Mouse (Mus musculus) CH12.LX (cell line): Measurements from ENCODE around the gene Fgfr2. TPM values are rescaled to one million over a fixed set of nuclear protein-coding genes. Genes with fewer than 3 reads are reported as not detected.

Source experiments
- DNase-seq: peaks from one replicate; pipeline ENCODE4 v3.0.0-alpha.2; 2013; ENCODE audit errors: extremely low read depth
- H3K27ac ChIP-seq: 2 replicates; pipeline ENCODE4 v1.5.1; 2012; ENCODE audit warnings: low read depth, mild to moderate bottlenecking, control low read depth, moderate library complexity; ENCODE audit not compliant: insufficient read depth
- H3K27me3 ChIP-seq: replicated peaks from 2 replicates; pipeline ENCODE3; 2012; ENCODE audit warnings: inconsistent platforms
- H3K36me3 ChIP-seq, 2 experiments: replicated peaks in 1 of 2; 2 replicates each; pipeline versions ENCODE3 to v1.6.1; 2012; ENCODE audit warnings: inconsistent platforms in 1 of 2, low read length in 1 of 2, mild to moderate bottlenecking in 1 of 2, mixed read lengths in 1 of 2, moderate library complexity in 1 of 2; ENCODE audit not compliant: control insufficient read depth in 1 of 2, insufficient read depth in 1 of 2
- H3K4me1 ChIP-seq, 2 experiments: 2 replicates each; pipeline ENCODE4 v1.6.1; 2012; ENCODE audit warnings: inconsistent platforms in 1 of 2, moderate library complexity in 1 of 2; ENCODE audit not compliant: insufficient read depth in 2 of 2, control insufficient read depth in 1 of 2
- H3K4me2 ChIP-seq: 2 replicates; pipeline ENCODE4 v1.6.1; 2012; ENCODE audit warnings: low read depth, mild to moderate bottlenecking, control low read depth; ENCODE audit not compliant: poor library complexity, insufficient read depth, severe bottlenecking
- H3K4me3 ChIP-seq, 3 experiments: fragments of 150-350 bp in 1 of 3; sonication (generic) in 1 of 3; replicated peaks in 1 of 3; 2 replicates each; pipeline versions ENCODE3 to v1.5.1; 2011 to 2012; ENCODE audit warnings: low read depth in 2 of 3, low read length in 2 of 3, mild to moderate bottlenecking in 2 of 3, moderate library complexity in 2 of 3, control low read depth in 1 of 3, improper control_type of control experiment in 1 of 3, inconsistent platforms in 1 of 3, mixed read lengths in 1 of 3; ENCODE audit not compliant: poor library complexity in 1 of 3
- H3K79me2 ChIP-seq: replicated peaks from 2 replicates; pipeline ENCODE4 v1.6.1; 2012; ENCODE audit warnings: mild to moderate bottlenecking, moderate library complexity; ENCODE audit not compliant: control insufficient read depth, poor library complexity, insufficient read depth, severe bottlenecking; ENCODE audit errors: extremely low read depth
- H3K9ac ChIP-seq: 2 replicates; pipeline ENCODE4 v1.6.1; 2012; ENCODE audit warnings: low read depth, mild to moderate bottlenecking, control low read depth, moderate library complexity; ENCODE audit not compliant: insufficient read depth
- H3K9me3 ChIP-seq: replicated peaks from 2 replicates; pipeline ENCODE3; 2012; ENCODE audit warnings: low read length, inconsistent platforms, mixed read lengths
- BHLHE40 ChIP-seq: IDR thresholded peaks from 2 replicates; pipeline ENCODE4 v1.6.1; 2011; ENCODE audit warnings: mild to moderate bottlenecking, low read depth, low read length, improper control_type of control experiment
- CHD1 ChIP-seq: IDR thresholded peaks from 2 replicates; pipeline ENCODE4 v1.6.1; 2012; ENCODE audit warnings: low read depth, low read length, improper control_type of control experiment, inconsistent platforms
- CHD2 ChIP-seq: IDR thresholded peaks from 2 replicates; pipeline ENCODE4 v1.6.1; 2011; ENCODE audit warnings: low read length, improper control_type of control experiment
- E2F4 ChIP-seq: IDR thresholded peaks from 2 replicates; pipeline ENCODE4 v1.6.1; 2011; ENCODE audit warnings: low read depth, low read length, improper control_type of control experiment; ENCODE audit not compliant: insufficient replicate concordance
- ELF1 ChIP-seq: IDR thresholded peaks from 2 replicates; pipeline ENCODE4 v1.6.1; 2014; ENCODE audit warnings: low read depth, mild to moderate bottlenecking, inconsistent platforms, low read length, improper control_type of control experiment
- IRF4 ChIP-seq: IDR thresholded peaks from 2 replicates; pipeline ENCODE4 v1.6.1; 2014; ENCODE audit warnings: low read depth, mild to moderate bottlenecking, inconsistent platforms, low read length, improper control_type of control experiment
- JUND ChIP-seq: conservative IDR thresholded peaks from 2 replicates; pipeline ENCODE4 v1.6.1; 2011; ENCODE audit warnings: low read depth, low read length, improper control_type of control experiment
- MAFK ChIP-seq: IDR thresholded peaks from 2 replicates; pipeline ENCODE4 v1.6.1; 2011; ENCODE audit warnings: low read length, improper control_type of control experiment; ENCODE audit not compliant: insufficient replicate concordance
- MAX ChIP-seq: IDR thresholded peaks from 2 replicates; pipeline ENCODE4 v1.6.1; 2011; ENCODE audit warnings: low read length, improper control_type of control experiment
- MAZ ChIP-seq: IDR thresholded peaks from 2 replicates; pipeline ENCODE4 v1.6.1; 2012; ENCODE audit warnings: low read depth, mild to moderate bottlenecking, inconsistent platforms, low read length, improper control_type of control experiment, moderate library complexity
- MXI1 ChIP-seq: IDR thresholded peaks from 2 replicates; pipeline ENCODE4 v1.6.1; 2011; ENCODE audit warnings: mild to moderate bottlenecking, low read depth, low read length, improper control_type of control experiment
- MYC ChIP-seq: IDR thresholded peaks from 2 replicates; pipeline ENCODE4 v1.6.1; 2011; ENCODE audit warnings: low read depth, mild to moderate bottlenecking, improper control_type of control experiment, low read length
- NELFE ChIP-seq: IDR thresholded peaks from 2 replicates; pipeline ENCODE4 v1.6.1; 2011; ENCODE audit warnings: low read depth, low read length, improper control_type of control experiment
- NRF1 ChIP-seq: IDR thresholded peaks from 2 replicates; pipeline ENCODE4 v1.6.1; 2014; ENCODE audit warnings: low read depth, mild to moderate bottlenecking, inconsistent platforms, low read length, improper control_type of control experiment, moderate library complexity
- POLR2A ChIP-seq: IDR thresholded peaks from 2 replicates; pipeline ENCODE4 v1.6.1; 2011; ENCODE audit warnings: low read depth, mild to moderate bottlenecking, improper control_type of control experiment, low read length
- POLR2AphosphoS2 ChIP-seq: IDR thresholded peaks from 2 replicates; pipeline ENCODE4 v1.6.1; 2011; ENCODE audit warnings: low read depth, low read length, improper control_type of control experiment
- RAD21 ChIP-seq: IDR thresholded peaks from 2 replicates; pipeline ENCODE4 v1.6.1; 2011; ENCODE audit warnings: low read depth, mild to moderate bottlenecking, low read length, improper control_type of control experiment, moderate library complexity
- RCOR1 ChIP-seq: conservative IDR thresholded peaks from 2 replicates; pipeline ENCODE4 v1.6.1; 2012; ENCODE audit warnings: low read depth, mild to moderate bottlenecking, inconsistent platforms, low read length, improper control_type of control experiment
- SIN3A ChIP-seq: IDR thresholded peaks from 2 replicates; pipeline ENCODE4 v1.6.1; 2012; ENCODE audit warnings: low read length, improper control_type of control experiment, inconsistent platforms
- TBP ChIP-seq: conservative IDR thresholded peaks from 2 replicates; pipeline ENCODE4 v1.6.1; 2011; ENCODE audit warnings: low read depth, low read length, improper control_type of control experiment
- TCF12 ChIP-seq: IDR thresholded peaks from 2 replicates; pipeline ENCODE4 v1.6.1; 2014; ENCODE audit warnings: low read depth, mild to moderate bottlenecking, inconsistent platforms, low read length, improper control_type of control experiment
- UBTF ChIP-seq: IDR thresholded peaks from 2 replicates; pipeline ENCODE4 v1.6.1; 2012; ENCODE audit warnings: low read depth, mild to moderate bottlenecking, inconsistent platforms, low read length, improper control_type of control experiment, moderate library complexity
- ZMIZ1 ChIP-seq: IDR thresholded peaks from 2 replicates; pipeline ENCODE4 v1.6.1; 2012; ENCODE audit warnings: low read depth, mild to moderate bottlenecking, inconsistent platforms, low read length, improper control_type of control experiment
- dilution Hi-C: fragments of 300-500 bp; cut with MboI; formaldehyde crosslinking; loops from 2 replicates; pipeline ENCODE4 v1.14.3; 2020; ENCODE audit warnings: low sequenced_read_pairs; ENCODE audit not compliant: extremely low pct_unique_long_range_greater_than_20kb, extremely low pct_ligation_motif_present
- in situ Hi-C: fragments of 300-500 bp; cut with MboI; formaldehyde crosslinking; loops from 3 replicates; pipeline ENCODE4 v1.14.3; 2019; ENCODE audit warnings: low sequenced_read_pairs, low pct_ligation_motif_present, low pct_unique_long_range_greater_than_20kb, mixed read lengths
- polyA plus RNA-seq: library from polyadenylated mRNA; unstranded; fragments of >175 nt; gene quantifications from 2 replicates; pipeline ENCODE4 v1.2.1, GENCODE M21; 2012; ENCODE audit warnings: low read depth; ENCODE audit not compliant: insufficient read length
- total RNA-seq, 2 experiments: library from RNA; depleted of rRNA; stranded (reverse); fragments of 300-350 nt in 1 of 2; fragments of >200 nt in 1 of 2; gene quantifications; 2 replicates each; pipeline ENCODE4 v1.2.3; 2012 to 2014

Gene Fgfr2
- total and polyA plus RNA-seq, 3 experiments: not detected

- peak; percentile 93 for TF ChIP-seq SIN3A
- 0 out of 2 replicates have a peak, but pooled peaks have one; percentile 40 for TF ChIP-seq POLR2AphosphoS2
- peak; percentile 28; the same call in 1 of the 2 replicates for TF ChIP-seq CHD2
- 0 out of 2 replicates have a peak, but pooled peaks have one; percentile 12 for TF ChIP-seq BHLHE40
- peak; percentile 75 for TF ChIP-seq POLR2A
- TF ChIP-seq RAD21: no peak
- peak; percentile 73; the same call in 1 of the 2 replicates for TF ChIP-seq NELFE
- TF ChIP-seq UBTF: no peak
- peak; percentile 93 for TF ChIP-seq MXI1
- peak; percentile 51; the same call in 1 of the 2 replicates for TF ChIP-seq E2F4
- peak; percentile 64; the same call in 1 of the 2 replicates for TF ChIP-seq MAX
- TF ChIP-seq MAZ: no peak
- TF ChIP-seq ELF1: peak; percentile 56; the same call in 1 of the 2 replicates
- peak; percentile 35; the same call in 1 of the 2 replicates for TF ChIP-seq IRF4
- TF ChIP-seq RCOR1: 0 out of 2 replicates have a peak, but pooled peaks have one; percentile 16
- TF ChIP-seq TBP: 0 out of 2 replicates have a peak, but pooled peaks have one; percentile 58
- 0 out of 2 replicates have a peak, but pooled peaks have one; percentile 44 for TF ChIP-seq MYC
- TF ChIP-seq MAFK: no peak
- peak; percentile 87 for TF ChIP-seq ZMIZ1
- no peak for TF ChIP-seq JUND
- 0 out of 2 replicates have a peak, but pooled peaks have one; percentile 17 for TF ChIP-seq CHD1
- TF ChIP-seq TCF12: peak; percentile 52
- TF ChIP-seq NRF1: peak; percentile 70
- H3K79me2 ChIP-seq: no peaks in the 10 kb centered on the region
- H3K27ac ChIP-seq: no peak overlapping the region
- H3K4me3 ChIP-seq: peak overlapping the region; percentile 37 to 80 (median 67)
- H3K4me2 ChIP-seq: peak overlapping the region; percentile 85
- H3K9me3 ChIP-seq: no peaks in the 10 kb centered on the region
- H3K9ac ChIP-seq: peak overlapping the region; percentile 75
- DNase-seq: peak; percentile 58
- H3K36me3 ChIP-seq: peaks cover 2 to 5% of the 10 kb centered on the region in 2 experiments
- dilution Hi-C loops: no loop called here
- peaks cover 6 to 20% of the 10 kb centered on the region in 2 experiments; a peak in 3 of 4 replicates for H3K4me1 ChIP-seq
- peaks cover 57% of the 10 kb centered on the region for H3K27me3 ChIP-seq
- in situ Hi-C loops: no loop called here
Measured at GRCm38 (mm10) chr7:131553771-131554175, 1569.4 kb downstream of the Fgfr2 start.
